Mouse (Mus musculus): ENCODE results near the gene Upk1b.
A peak's percentile ranks its signal among the peaks of the same experiment; 100 is the strongest.
"Not testable (repeated sequence)": the region's sequence is repeated elsewhere in the genome, so short reads cannot be mapped to it uniquely, and the experiment has no call there.

Upk1b gene

GRCm38 (mm10) chr16:38800091-38800490, at the start of gene Upk1b:
TSS of gene Upk1b (minus strand) at chr16:38800328.
- no peak for DNase-seq (ENCODE audit: extremely low read depth, insufficient read length, low spot score)

DNA sequence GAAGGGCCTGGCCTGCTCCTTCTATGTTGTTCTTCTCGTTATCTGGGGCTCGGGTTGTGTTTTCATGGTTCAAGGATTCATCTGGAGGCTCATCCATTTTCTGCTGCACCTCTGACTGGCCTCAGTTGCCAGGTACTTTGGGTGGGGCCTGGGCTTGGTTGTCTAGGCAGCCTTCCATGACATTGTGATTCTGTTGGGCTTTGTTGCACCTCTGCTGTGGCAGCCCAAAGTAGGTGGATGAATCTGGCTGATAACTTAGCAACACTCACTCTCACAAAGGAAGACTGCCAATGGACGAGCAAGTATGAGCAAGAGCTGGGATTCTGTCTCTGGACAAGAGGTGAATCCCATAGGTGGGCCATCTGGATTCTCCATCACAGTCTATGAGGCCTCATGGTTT, 28.5 kb upstream of the Upk1b start, which contains the start of gene 4930435E12Rik:
Gene 4930435E12Rik (minus strand): TSS at position 101 of the 400 bp plus-strand sequence.
- DNase-seq (ENCODE audit: extremely low read depth, insufficient read length, low spot score) = no peak

- peak; percentile 8 for DNase-seq (ENCODE audit: extremely low read depth, insufficient read length, low spot score)
Measured at GRCm38 (mm10) chr16:38812521-38812920, 12.4 kb upstream of the Upk1b start.

GRCm38 (mm10) chr16:38810196-38810595, 10.1 kb upstream of the Upk1b start:
- DNase-seq (ENCODE audit: extremely low read depth, insufficient read length, low spot score) = no peak

DNA sequence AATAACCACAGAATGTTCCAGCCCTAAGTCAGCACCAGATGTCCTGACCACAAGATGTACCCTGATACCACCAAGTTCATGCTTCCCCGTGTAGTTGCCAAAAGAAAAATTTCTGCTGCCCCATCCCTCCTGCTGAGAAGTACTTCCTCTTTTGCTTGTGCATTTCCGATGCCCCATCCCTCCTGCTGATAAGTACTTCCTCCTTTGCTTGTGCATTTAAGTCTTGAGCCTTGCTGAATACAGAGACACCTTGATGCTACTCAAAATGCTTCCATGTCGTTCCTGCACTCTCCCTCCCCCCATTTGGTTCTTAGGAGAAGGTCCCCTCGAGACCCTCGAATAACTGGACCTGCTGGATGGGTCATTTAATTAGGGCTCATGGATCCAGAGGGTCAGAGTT, 7.7 kb upstream of the Upk1b start:
- not testable (repeated sequence) for DNase-seq (ENCODE audit: extremely low read depth, insufficient read length, low spot score)

- DNase-seq (ENCODE audit: extremely low read depth, insufficient read length, low spot score) = no peak
Measured at GRCm38 (mm10) chr16:38798957-38799450, 1.1 kb downstream of the Upk1b start.

DNA sequence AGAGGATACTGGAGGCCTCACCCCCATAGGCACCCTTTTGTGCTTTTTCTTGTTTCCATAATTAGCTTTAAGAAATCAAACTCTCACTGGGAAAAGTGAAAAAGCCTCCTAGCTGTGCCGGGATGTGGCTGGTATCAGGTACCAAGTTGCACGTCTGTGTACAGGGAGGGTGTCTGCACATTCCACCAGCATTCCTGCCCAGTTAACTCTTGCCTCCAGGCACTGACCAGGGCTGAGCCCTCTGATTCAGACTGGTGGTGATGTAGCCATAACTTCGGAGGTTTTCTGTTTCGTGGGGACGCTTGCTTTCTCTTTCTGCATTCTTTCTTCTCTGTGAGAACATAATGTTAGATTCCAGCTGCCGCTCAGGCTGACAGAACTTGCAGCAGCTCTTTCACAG, 7.0 kb downstream of the Upk1b start:
- DNase-seq (ENCODE audit: extremely low read depth, insufficient read length, low spot score) = no peak

DNA sequence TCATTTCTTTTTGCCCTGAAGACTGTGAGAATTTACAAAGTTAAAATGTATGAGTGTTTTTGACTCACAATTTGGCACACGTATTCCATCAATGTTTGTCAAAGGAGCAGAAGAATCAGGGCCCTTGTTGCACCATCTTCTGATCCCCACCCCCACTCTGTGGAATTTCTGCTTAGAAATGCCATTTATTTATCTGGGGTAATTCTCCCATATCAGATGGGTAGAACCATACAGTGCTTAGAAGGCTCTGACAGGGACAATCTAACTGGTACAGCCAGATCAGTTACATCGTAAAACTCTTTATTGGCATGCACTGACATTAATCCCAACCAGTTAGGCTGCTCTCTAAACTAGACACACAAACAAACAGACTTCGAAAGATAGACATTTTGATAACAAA, 10.2 kb downstream of the Upk1b start:
- no peak for DNase-seq (ENCODE audit: extremely low read depth, insufficient read length, low spot score)

- no peak for DNase-seq (ENCODE audit: extremely low read depth, insufficient read length, low spot score)
Measured at GRCm38 (mm10) chr16:38789016-38789415, 11.1 kb downstream of the Upk1b start.

GRCm38 (mm10) chr16:38785301-38785700, 14.8 kb downstream of the Upk1b start:
- no peak for DNase-seq (ENCODE audit: extremely low read depth, insufficient read length, low spot score)

- no peak for DNase-seq (ENCODE audit: extremely low read depth, insufficient read length, low spot score)
Measured at GRCm38 (mm10) chr16:38782524-38783067, 17.5 kb downstream of the Upk1b start.

GRCm38 (mm10) chr16:38781946-38782345, 18.2 kb downstream of the Upk1b start:
- no peak for DNase-seq (ENCODE audit: extremely low read depth, insufficient read length, low spot score)

DNA sequence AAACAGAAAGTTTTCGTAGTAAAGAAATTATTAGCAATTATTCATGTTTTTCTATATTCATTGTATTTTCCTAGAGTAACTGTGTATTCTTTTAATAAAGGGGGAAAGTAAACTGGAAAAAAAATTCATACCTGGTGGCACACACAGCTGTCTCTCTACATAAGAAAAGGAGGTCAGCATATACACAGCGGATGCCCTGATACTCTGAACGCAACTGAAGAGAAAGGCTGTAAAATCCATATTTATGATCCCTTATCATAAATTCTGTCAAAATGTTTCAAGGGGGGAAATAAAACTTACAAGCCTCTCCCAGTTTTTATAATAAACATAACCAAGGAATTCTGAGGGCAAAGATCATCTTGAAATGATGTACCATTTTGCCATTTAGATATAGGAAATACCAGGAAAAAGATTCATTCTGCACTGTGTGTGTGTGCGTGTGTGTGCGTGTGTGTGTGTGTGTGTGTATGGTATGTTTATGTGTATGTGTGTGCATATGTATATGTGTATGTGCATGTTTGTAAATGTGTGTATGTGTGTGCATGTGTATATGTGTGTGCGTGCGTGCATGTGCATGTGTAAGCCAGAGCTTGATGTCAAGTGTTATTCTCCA, 19.1 kb downstream of the Upk1b start:
- no peak for DNase-seq (ENCODE audit: extremely low read depth, insufficient read length, low spot score)

- DNase-seq (ENCODE audit: extremely low read depth, insufficient read length, low spot score) = no peak
Measured at GRCm38 (mm10) chr16:38776342-38776741, 23.8 kb downstream of the Upk1b start.

DNA sequence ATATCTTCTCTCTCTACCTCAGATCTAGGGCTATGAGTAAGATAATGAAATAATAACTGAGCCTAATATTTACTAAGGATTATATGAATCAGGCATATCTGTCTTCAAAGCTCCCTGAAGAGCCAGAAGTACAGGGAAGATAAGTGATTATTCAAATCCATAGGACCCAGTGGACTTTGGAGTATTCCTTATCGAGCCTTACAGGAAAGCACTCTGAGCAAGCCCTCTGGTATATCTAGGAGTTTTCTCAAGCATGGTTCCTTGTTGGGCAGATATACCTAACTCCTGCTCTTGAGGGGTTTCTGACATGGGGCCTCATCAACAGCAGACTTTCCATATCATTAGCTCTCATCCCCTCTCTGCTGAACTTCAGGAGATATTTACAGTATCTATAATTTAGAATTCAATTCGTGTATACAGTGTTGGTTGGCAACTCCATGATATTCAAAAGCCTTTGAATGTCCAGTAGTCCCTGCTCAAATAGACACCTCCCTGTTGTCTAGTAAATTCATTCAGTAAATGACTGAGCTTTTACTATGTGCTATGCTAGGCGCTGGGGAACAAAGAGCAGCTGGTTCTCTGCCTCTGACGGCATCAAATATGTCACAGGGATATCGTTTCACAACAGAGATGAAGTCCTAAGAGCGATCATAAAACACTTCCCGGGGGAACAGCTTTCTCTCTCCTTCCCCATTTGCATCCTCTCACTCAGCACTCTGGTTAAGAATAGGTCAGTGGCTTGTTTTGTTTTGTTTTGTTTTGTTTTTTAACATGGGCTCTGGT, 25.0 kb downstream of the Upk1b start:
- no peak for DNase-seq (ENCODE audit: extremely low read depth, insufficient read length, low spot score)

DNA sequence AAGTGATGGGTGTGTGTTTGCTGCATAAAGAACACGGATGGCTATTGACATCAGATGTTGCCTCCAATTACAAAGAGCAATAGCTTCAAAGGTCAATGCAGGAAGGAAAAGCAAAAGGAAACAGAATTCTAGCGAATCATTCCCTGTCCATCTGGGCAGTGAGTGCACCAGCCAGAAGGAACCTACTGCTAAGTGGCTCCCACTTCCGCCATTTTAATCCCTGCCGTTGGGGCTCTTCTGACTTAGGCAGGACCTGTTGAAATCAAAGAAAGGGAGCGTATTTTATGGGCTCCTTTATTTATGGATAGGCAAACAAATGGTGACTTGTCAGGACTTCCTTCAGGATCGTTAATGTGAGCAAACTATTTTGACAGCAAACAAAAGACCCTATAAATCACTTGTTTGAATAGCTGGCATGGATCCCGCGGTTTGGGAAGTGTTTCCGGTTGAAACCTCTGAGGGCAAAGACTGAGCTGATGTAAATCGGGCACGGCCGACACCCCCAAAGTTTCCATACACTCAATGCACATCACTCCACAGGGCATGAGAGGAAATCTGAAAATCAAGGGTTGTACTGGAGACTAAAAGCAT, 27.1 kb downstream of the Upk1b start:
- DNase-seq (ENCODE audit: extremely low read depth, insufficient read length, low spot score) = no peak

GRCm38 (mm10) chr16:38771145-38771544, 29.0 kb downstream of the Upk1b start:
- DNase-seq (ENCODE audit: extremely low read depth, insufficient read length, low spot score) = no peak

GRCm38 (mm10) chr16:38769529-38769928, 30.6 kb downstream of the Upk1b start:
- no peak for DNase-seq (ENCODE audit: extremely low read depth, insufficient read length, low spot score)

GRCm38 (mm10) chr16:38768386-38768785, 31.7 kb downstream of the Upk1b start:
- no peak for DNase-seq (ENCODE audit: extremely low read depth, insufficient read length, low spot score)

- no peak for DNase-seq (ENCODE audit: extremely low read depth, insufficient read length, low spot score)
Measured at GRCm38 (mm10) chr16:38767761-38768160, 32.4 kb downstream of the Upk1b start.

GRCm38 (mm10) chr16:38766671-38767070, 33.5 kb downstream of the Upk1b start:
- no peak for DNase-seq (ENCODE audit: extremely low read depth, insufficient read length, low spot score)
